Mouse (Mus musculus): ENCODE data around the gene Atad5. TPM values are rescaled to one million over a fixed set of nuclear protein-coding genes. Genes with fewer than 3 reads are reported as not detected.
A peak's percentile ranks its signal among the peaks of the same experiment; 100 is the strongest.
"Not testable (repeated sequence)": the region's sequence is repeated elsewhere in the genome, so short reads cannot be mapped to it uniquely, and the experiment has no call there.

Gene Atad5
- polyA plus RNA-seq, 1 experiment from 2014 or later = 9.4 TPM

DNA sequence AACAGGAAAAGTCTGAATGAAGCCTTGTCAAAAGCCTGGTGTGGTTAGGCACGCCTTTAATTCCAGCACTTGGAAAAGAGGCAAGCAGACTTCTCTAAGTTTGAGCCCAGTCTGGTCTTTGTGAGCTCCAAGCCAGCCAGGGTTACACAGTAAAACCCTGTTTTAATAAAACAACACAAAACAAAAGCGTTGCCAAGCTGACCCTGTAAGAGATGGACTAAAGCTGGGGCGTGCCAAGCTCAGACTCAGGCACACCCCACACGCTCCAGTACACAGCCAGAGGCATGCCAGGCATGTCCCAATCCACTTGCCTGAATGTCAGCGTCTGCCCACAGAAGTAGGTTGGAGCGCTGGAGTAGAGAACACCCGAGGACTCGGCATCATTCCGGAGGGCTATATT, 33.1 kb upstream of the Atad5 start:
- no peak overlapping the region for H3K27ac ChIP-seq (replicated peaks; ENCODE audit: low read depth, low read length)
- H3K9ac ChIP-seq (ENCODE audit: low read depth, low read length) = no peak overlapping the region
- no peak for DNase-seq (ENCODE audit: low spot score)
- H3K4me2 ChIP-seq (ENCODE audit: low read depth, low read length) = no peak overlapping the region
- H3K9me3 ChIP-seq (ENCODE audit: control insufficient read depth, low read length) = no peaks in the 10 kb centered on the region
- H3K4me3 ChIP-seq (ENCODE audit: low read depth, low read length) = no peak overlapping the region
- WGBS = 89% methylated on average over 9 of the region's 9 CpGs
- no peak for ATAC-seq (ENCODE audit: low read depth)
- H3K36me3 ChIP-seq (ENCODE audit: control insufficient read depth, insufficient read depth, low read length) = peaks cover 73% of the 10 kb centered on the region
- no peaks in the 10 kb centered on the region for H3K4me1 ChIP-seq (ENCODE audit: control insufficient read depth, insufficient read depth, low read length)
- H3K27me3 ChIP-seq (replicated peaks; ENCODE audit: control insufficient read depth, insufficient read depth, low read length) = no peaks in the 10 kb centered on the region

DNA sequence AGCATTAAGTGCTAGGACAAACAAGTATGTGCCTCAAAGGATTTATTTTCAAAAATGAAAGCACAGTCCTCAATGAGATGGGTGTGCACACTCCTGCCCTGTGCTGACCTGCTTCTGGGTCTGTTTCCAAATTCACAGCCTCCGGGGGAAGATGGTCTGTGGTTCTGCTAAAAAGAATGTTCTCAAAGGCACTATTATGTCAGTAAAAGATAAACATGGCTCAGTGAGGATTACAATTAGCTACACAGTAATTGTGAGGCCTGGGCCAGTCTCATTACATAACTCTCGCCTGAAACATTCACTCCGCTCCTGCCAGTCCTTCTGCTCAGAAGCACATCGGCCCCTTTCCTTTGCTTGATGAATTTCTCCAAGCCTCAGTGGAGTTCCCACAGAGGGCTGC, 27.0 kb upstream of the Atad5 start:
- H3K4me2 ChIP-seq (ENCODE audit: low read depth, low read length) = no peak overlapping the region
- H3K27ac ChIP-seq (replicated peaks; ENCODE audit: low read depth, low read length) = peak overlapping the region; percentile 1; the same call in 1 of the 2 replicates
- WGBS = 49% methylated on average over 4 of the region's 4 CpGs
- peaks cover 56% of the 10 kb centered on the region for H3K36me3 ChIP-seq (ENCODE audit: control insufficient read depth, insufficient read depth, low read length)
- peak; percentile 69 for DNase-seq (ENCODE audit: low spot score)
- no peak overlapping the region for H3K4me3 ChIP-seq (ENCODE audit: low read depth, low read length)
- H3K27me3 ChIP-seq (replicated peaks; ENCODE audit: control insufficient read depth, insufficient read depth, low read length) = no peaks in the 10 kb centered on the region
- H3K4me1 ChIP-seq (ENCODE audit: control insufficient read depth, insufficient read depth, low read length) = no peaks in the 10 kb centered on the region
- H3K9ac ChIP-seq (ENCODE audit: low read depth, low read length) = no peak overlapping the region
- ATAC-seq (ENCODE audit: low read depth) = peak; percentile 63
- no peaks in the 10 kb centered on the region for H3K9me3 ChIP-seq (ENCODE audit: control insufficient read depth, low read length)

DNA sequence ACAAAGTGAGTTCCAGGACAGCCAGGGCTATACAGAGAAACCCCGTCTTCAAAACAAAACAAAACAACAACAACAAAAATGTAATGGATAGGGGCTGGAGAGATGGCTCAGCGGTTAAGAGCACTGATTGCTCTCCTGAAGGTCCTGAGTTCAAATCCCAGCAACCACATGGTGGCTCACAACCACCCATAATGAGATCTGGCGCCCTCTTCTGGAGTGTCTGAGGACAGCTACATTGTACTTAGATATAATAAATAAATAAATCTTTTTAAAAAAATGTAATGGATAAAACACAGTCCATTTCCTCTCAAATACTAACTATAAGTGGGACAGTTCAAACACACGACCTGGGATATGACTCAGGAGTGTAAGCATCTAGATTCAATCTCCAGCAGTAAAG, 22.8 kb upstream of the Atad5 start:
- H3K9ac ChIP-seq (ENCODE audit: low read depth, low read length); H3K9me3 ChIP-seq (ENCODE audit: control insufficient read depth, low read length); H3K4me2 ChIP-seq (ENCODE audit: low read depth, low read length); H3K27ac ChIP-seq (replicated peaks; ENCODE audit: low read depth, low read length); H3K4me3 ChIP-seq (ENCODE audit: low read depth, low read length); H3K27me3 ChIP-seq (replicated peaks; ENCODE audit: control insufficient read depth, insufficient read depth, low read length); ATAC-seq (ENCODE audit: low read depth); DNase-seq (ENCODE audit: low spot score); H3K4me1 ChIP-seq (ENCODE audit: control insufficient read depth, insufficient read depth, low read length): not testable (repeated sequence)
- H3K36me3 ChIP-seq (ENCODE audit: control insufficient read depth, insufficient read depth, low read length) = peaks cover 20% of the 10 kb centered on the region
- WGBS = 84% methylated on average over 4 of the region's 4 CpGs

DNA sequence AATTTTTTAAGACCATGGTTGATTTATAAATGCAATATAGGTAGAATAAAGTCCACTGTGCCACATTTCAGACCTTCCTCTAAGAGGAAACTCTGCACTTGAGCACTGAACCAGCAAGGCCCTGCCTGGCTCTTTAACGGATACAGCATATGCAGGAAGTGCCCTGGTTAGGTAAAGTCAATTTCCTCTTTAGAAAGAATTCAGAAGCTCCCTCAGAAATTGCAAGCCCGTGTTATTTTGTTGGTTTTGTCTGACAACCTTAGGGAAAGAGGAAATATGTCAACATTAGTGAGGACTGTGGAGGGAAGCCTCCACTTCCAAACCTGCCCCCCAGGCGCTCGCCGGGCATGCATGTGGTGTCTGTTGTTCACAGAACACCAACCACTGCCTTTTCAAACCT, 21.6 kb upstream of the Atad5 start:
- no peak for ATAC-seq (ENCODE audit: low read depth)
- H3K4me1 ChIP-seq (ENCODE audit: control insufficient read depth, insufficient read depth, low read length) = no peaks in the 10 kb centered on the region
- H3K36me3 ChIP-seq (ENCODE audit: control insufficient read depth, insufficient read depth, low read length) = peaks cover 11% of the 10 kb centered on the region
- no peaks in the 10 kb centered on the region for H3K27me3 ChIP-seq (replicated peaks; ENCODE audit: control insufficient read depth, insufficient read depth, low read length)
- no peak overlapping the region for H3K27ac ChIP-seq (replicated peaks; ENCODE audit: low read depth, low read length)
- H3K4me3 ChIP-seq (ENCODE audit: low read depth, low read length) = no peak overlapping the region
- 69% methylated on average over 5 of the region's 5 CpGs for WGBS
- no peak overlapping the region for H3K4me2 ChIP-seq (ENCODE audit: low read depth, low read length)
- no peak overlapping the region for H3K9ac ChIP-seq (ENCODE audit: low read depth, low read length)
- H3K9me3 ChIP-seq (ENCODE audit: control insufficient read depth, low read length) = no peaks in the 10 kb centered on the region
- DNase-seq (ENCODE audit: low spot score) = no peak

- 82% methylated on average over 3 of the region's 3 CpGs for WGBS
- DNase-seq (ENCODE audit: low spot score) (no peak), ATAC-seq (ENCODE audit: low read depth) (no peak)
- Histone ChIP-seq H3K4me2 (ENCODE audit: low read depth, low read length) (no peak overlapping the region), H3K9ac (ENCODE audit: low read depth, low read length) (no peak overlapping the region), H3K36me3 (ENCODE audit: control insufficient read depth, insufficient read depth, low read length) (no peaks in the 10 kb centered on the region), H3K9me3 (ENCODE audit: control insufficient read depth, low read length) (no peaks in the 10 kb centered on the region), H3K27me3 (replicated peaks; ENCODE audit: control insufficient read depth, insufficient read depth, low read length) (no peaks in the 10 kb centered on the region), H3K4me1 (ENCODE audit: control insufficient read depth, insufficient read depth, low read length) (no peaks in the 10 kb centered on the region), H3K4me3 (ENCODE audit: low read depth, low read length) (no peak overlapping the region), H3K27ac (replicated peaks; ENCODE audit: low read depth, low read length) (no peak overlapping the region)
These were observed 19.4 kb upstream of the Atad5 start for GRCm38 (mm10) chr11:80069815-80070214.

DNA sequence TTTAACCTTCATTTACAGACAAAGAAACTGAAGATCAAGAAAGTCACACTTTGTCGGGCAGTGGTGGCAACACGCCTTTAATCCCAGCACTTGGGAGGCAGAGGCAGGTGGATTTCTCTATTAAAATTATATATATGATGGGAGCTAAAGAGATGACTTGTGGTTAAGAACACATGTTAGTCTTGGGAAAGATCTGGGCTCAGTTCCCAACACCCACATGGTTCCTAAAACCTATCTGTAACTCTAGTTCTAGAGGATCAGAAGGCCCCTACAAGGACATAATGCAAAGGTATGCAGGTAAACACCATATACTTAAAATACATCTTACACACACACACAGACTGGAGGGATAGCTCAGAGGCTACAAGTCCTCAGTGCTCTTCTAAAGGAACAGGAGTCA, 18.2 kb upstream of the Atad5 start:
- Histone ChIP-seq H3K27ac (replicated peaks; ENCODE audit: low read depth, low read length) (no peak overlapping the region), H3K36me3 (ENCODE audit: control insufficient read depth, insufficient read depth, low read length) (no peaks in the 10 kb centered on the region), H3K4me2 (ENCODE audit: low read depth, low read length) (no peak overlapping the region), H3K9ac (ENCODE audit: low read depth, low read length) (no peak overlapping the region), H3K27me3 (replicated peaks; ENCODE audit: control insufficient read depth, insufficient read depth, low read length) (no peaks in the 10 kb centered on the region), H3K4me3 (ENCODE audit: low read depth, low read length) (no peak overlapping the region), H3K9me3 (ENCODE audit: control insufficient read depth, low read length) (no peaks in the 10 kb centered on the region), H3K4me1 (ENCODE audit: control insufficient read depth, insufficient read depth, low read length) (no peaks in the 10 kb centered on the region)
- 90% methylated on average over 2 of the region's 2 CpGs for WGBS
- ATAC-seq (ENCODE audit: low read depth) = no peak
- DNase-seq (ENCODE audit: low spot score) = no peak

DNA sequence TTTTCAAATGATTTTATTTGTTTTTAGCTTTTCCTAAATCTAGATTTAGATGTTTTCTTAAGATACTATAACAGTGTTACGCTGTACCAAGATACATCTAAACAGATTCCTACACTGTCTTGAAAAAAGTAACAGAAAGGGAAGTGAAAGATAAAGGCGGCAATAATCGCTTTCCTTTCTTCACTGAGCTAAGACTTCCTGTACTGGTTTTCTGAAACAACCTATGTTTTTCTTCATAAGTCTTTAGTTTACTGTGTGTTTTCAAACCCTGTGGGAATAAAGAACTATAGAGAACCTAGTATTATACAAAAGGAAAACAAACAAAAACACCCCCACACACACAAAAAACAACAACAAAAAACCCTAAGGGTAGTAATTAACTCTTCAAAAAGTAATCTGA, 16.8 kb upstream of the Atad5 start:
- Histone ChIP-seq H3K4me2 (ENCODE audit: low read depth, low read length) (no peak overlapping the region), H3K36me3 (ENCODE audit: control insufficient read depth, insufficient read depth, low read length) (no peaks in the 10 kb centered on the region), H3K27ac (replicated peaks; ENCODE audit: low read depth, low read length) (no peak overlapping the region), H3K9me3 (ENCODE audit: control insufficient read depth, low read length) (no peaks in the 10 kb centered on the region), H3K4me3 (ENCODE audit: low read depth, low read length) (no peak overlapping the region), H3K9ac (ENCODE audit: low read depth, low read length) (no peak overlapping the region), H3K4me1 (ENCODE audit: control insufficient read depth, insufficient read depth, low read length) (no peaks in the 10 kb centered on the region), H3K27me3 (replicated peaks; ENCODE audit: control insufficient read depth, insufficient read depth, low read length) (no peaks in the 10 kb centered on the region)
- ATAC-seq (ENCODE audit: low read depth) (no peak), DNase-seq (ENCODE audit: low spot score) (no peak)
- 87% methylated on average over 3 of the region's 3 CpGs for WGBS

DNA sequence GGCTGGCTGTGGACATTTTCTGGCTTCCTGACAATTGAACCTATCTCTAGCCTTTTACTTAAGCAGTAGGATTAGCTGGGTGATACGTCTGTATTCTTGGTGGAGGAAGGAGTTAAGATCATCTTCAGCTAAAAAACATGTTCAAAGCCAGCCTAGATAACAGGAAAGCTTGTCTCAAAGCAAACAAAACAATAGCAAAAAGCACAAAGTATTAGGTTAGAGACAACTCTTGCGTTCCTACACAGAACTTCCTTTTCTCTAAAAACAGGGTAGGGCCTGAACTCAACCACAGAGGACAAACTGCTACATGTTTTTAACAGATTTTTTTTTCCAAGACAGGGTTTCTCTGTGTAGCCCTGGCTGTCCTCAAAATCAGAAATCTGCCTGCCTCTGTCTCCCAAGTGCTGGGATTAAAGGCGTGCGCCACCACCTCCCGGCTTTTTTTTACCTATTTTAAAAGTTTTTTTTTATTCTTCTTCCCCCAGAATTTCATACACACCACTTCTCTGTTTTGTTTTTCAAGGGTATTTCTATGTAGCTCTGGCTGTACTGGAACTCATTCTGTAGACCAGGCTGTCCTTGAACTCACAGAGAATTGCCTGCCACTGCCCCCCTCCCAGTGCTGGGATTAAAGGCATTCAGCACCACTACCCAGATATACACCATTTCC, 13.5 kb upstream of the Atad5 start:
- Histone ChIP-seq H3K4me3 (ENCODE audit: low read depth, low read length) (no peak overlapping the region), H3K9ac (ENCODE audit: low read depth, low read length) (no peak overlapping the region), H3K4me2 (ENCODE audit: low read depth, low read length) (no peak overlapping the region), H3K4me1 (ENCODE audit: control insufficient read depth, insufficient read depth, low read length) (peaks cover 9% of the 10 kb centered on the region), H3K27ac (replicated peaks; ENCODE audit: low read depth, low read length) (no peak overlapping the region), H3K9me3 (ENCODE audit: control insufficient read depth, low read length) (no peaks in the 10 kb centered on the region), H3K27me3 (replicated peaks; ENCODE audit: control insufficient read depth, insufficient read depth, low read length) (no peaks in the 10 kb centered on the region), H3K36me3 (ENCODE audit: control insufficient read depth, insufficient read depth, low read length) (0 out of 2 replicates have a peak, but pooled peaks cover 3% of the 10 kb centered on the region)
- no peak for DNase-seq (ENCODE audit: low spot score)
- 92% methylated on average over 5 of the region's 5 CpGs for WGBS
- no peak for ATAC-seq (ENCODE audit: low read depth)

DNA sequence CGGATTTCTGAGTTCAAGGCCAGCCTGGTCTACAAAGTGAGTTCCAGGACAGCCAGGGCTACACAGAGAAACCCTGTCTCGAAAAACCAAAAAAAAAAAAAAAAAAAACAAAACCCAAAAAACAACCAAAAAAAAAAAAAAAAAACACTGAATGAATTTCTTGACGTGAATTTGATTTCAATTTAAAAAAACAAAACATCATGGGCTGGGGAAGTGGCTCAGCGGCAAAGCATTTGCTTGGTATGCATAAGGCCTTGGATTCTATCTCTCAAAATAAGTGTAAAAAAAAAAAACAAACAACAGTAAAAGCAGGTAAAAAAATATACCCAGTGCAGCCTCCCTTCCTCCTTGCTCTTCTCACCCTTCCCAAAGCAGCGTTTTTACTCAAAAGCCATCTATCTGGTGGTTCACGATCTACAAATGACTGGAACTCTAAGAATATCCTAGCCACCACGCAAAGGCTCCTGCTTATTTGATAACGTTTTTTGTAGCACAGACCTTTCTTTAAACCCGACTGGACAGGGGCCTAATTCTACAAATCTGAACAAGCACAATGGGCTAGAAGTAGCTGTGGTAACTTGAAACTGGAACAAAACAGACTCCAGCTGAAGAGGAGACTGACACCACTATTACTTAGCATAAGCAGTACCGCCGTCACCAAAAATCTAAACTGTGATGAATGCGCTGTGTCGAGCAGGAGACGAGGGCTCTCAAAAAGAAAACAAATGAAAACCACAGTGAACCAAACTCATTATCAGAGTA, 11.2 kb upstream of the Atad5 start:
- DNase-seq (ENCODE audit: low spot score) = peak; percentile 6
- Histone ChIP-seq H3K36me3 (ENCODE audit: control insufficient read depth, insufficient read depth, low read length) (0 out of 2 replicates have a peak, but pooled peaks cover 3% of the 10 kb centered on the region), H3K4me1 (ENCODE audit: control insufficient read depth, insufficient read depth, low read length) (peaks cover 15% of the 10 kb centered on the region), H3K27ac (replicated peaks; ENCODE audit: low read depth, low read length) (no peak overlapping the region), H3K9me3 (ENCODE audit: control insufficient read depth, low read length) (no peaks in the 10 kb centered on the region), H3K9ac (ENCODE audit: low read depth, low read length) (no peak overlapping the region), H3K4me3 (ENCODE audit: low read depth, low read length) (no peak overlapping the region), H3K4me2 (ENCODE audit: low read depth, low read length) (no peak overlapping the region), H3K27me3 (replicated peaks; ENCODE audit: control insufficient read depth, insufficient read depth, low read length) (no peaks in the 10 kb centered on the region)
- no peak for ATAC-seq (ENCODE audit: low read depth)
- 57% methylated on average over 13 of the region's 14 CpGs for WGBS
